Mouse (Mus musculus) G1E (cell line): ENCODE data around the gene Dido1. TPM values are rescaled to one million over a fixed set of nuclear protein-coding genes. Genes with fewer than 3 reads are reported as not detected.

Source experiments
- ATAC-seq: 2 replicates; pipeline ENCODE4 v1.8.0; 2016; ENCODE audit warnings: mild to moderate bottlenecking; ENCODE audit not compliant: insufficient number of reproducible peaks, poor library complexity, low FRiP score, severe bottlenecking; ENCODE audit errors: extremely low read depth
- DNase-seq: peaks from one replicate; pipeline ENCODE4 v3.0.0; 2012; ENCODE audit warnings: low spot score
- H3K27me3 ChIP-seq: 2 replicates; pipeline ENCODE4 v1.6.1; 2012; ENCODE audit warnings: mild to moderate bottlenecking, low read length, inconsistent platforms; ENCODE audit not compliant: insufficient read depth
- H3K36me3 ChIP-seq: replicated peaks from 2 replicates; pipeline ENCODE3; 2012; ENCODE audit warnings: mild to moderate bottlenecking, inconsistent platforms
- H3K4me1 ChIP-seq: 2 replicates; pipeline ENCODE4 v1.6.1; 2012; ENCODE audit warnings: low read depth, low read length, inconsistent platforms, mixed read lengths; ENCODE audit not compliant: insufficient read depth
- H3K4me3 ChIP-seq: 2 replicates; pipeline ENCODE4 v1.5.1; 2012; ENCODE audit warnings: low read depth, mild to moderate bottlenecking, inconsistent platforms, low read length, moderate library complexity, mixed read lengths
- H3K9me3 ChIP-seq: replicated peaks from 2 replicates; pipeline ENCODE4 v1.6.1; 2012; ENCODE audit warnings: inconsistent platforms
- CTCF ChIP-seq: IDR thresholded peaks from 2 replicates; pipeline ENCODE4 v1.5.1; 2012; ENCODE audit warnings: low read depth, low read length, inconsistent platforms, mixed read lengths
- GATA1 ChIP-seq: IDR thresholded peaks from 2 replicates; pipeline ENCODE4 v1.6.1; 2012; ENCODE audit warnings: borderline replicate concordance, low read length, inconsistent platforms, mixed read lengths
- GATA2 ChIP-seq: IDR thresholded peaks from 2 replicates; pipeline ENCODE4 v1.6.1; 2012; ENCODE audit warnings: low read depth, low read length, inconsistent platforms, borderline replicate concordance
- POLR2AphosphoS5 ChIP-seq: IDR thresholded peaks from 2 replicates; pipeline ENCODE4 v1.6.1; 2012; ENCODE audit warnings: low read depth, low read length, inconsistent platforms; ENCODE audit not compliant: insufficient replicate concordance
- TAL1 ChIP-seq: conservative IDR thresholded peaks from 2 replicates; pipeline ENCODE4 v1.6.1; 2012; ENCODE audit warnings: low read depth, low read length, inconsistent platforms, mixed read lengths
- polyA plus RNA-seq: library from polyadenylated mRNA; stranded (reverse); fragments of >175 nt; gene quantifications from 2 replicates; pipeline ENCODE4 v1.2.3, GENCODE M21; 2012
- total RNA-seq, 2 experiments: library from RNA; stranded (forward) in 1 of 2; stranded (reverse) in 1 of 2; fragments of 200-1000 nt in 1 of 2; fragments of >200 nt in 1 of 2; fragmentation: Nextera tagmentation in 1 of 2; gene quantifications; 2 replicates each; pipeline ENCODE4 v1.2.3; 2014 to 2017

Gene Dido1
- total and polyA plus RNA-seq, 3 experiments = 21.4 to 62.3 (median 57.3) TPM

GRCm38 (mm10) chr2:180703175-180703574 lies 6.6 kb downstream of the Dido1 start:
- Histone ChIP-seq H3K9me3 (no peaks in the 10 kb centered on the region), H3K4me1 (peaks cover 80% of the 10 kb centered on the region), H3K4me3 (no peak overlapping the region; the same call in 1 of the 2 replicates), H3K27me3 (no peaks in the 10 kb centered on the region), H3K36me3 (peaks cover 65% of the 10 kb centered on the region)
- ATAC-seq (no peak), DNase-seq (no peak)
- TF ChIP-seq CTCF (no peak), TAL1 (no peak), GATA1 (no peak), GATA2 (no peak), POLR2AphosphoS5 (no peak)

- Histone ChIP-seq H3K27me3 (no peaks in the 10 kb centered on the region), H3K36me3 (peaks cover 67% of the 10 kb centered on the region), H3K4me1 (peaks cover 80% of the 10 kb centered on the region), H3K4me3 (peak overlapping the region; percentile 85; the same call in 1 of the 2 replicates), H3K9me3 (no peaks in the 10 kb centered on the region)
- no peak for ATAC-seq
- no peak for TF ChIP-seq GATA1
- TF ChIP-seq GATA2 = no peak
- TF ChIP-seq POLR2AphosphoS5 = no peak
- TF ChIP-seq CTCF = no peak
- TF ChIP-seq TAL1 = no peak
- DNase-seq = no peak
Observed at GRCm38 (mm10) chr2:180702701-180703149, 7.1 kb downstream of the Dido1 start.

- H3K9me3 ChIP-seq = no peaks in the 10 kb centered on the region
- peak; percentile 94 for DNase-seq
- no peaks in the 10 kb centered on the region for H3K27me3 ChIP-seq
- ATAC-seq = peak; percentile 64
- no peak for TF ChIP-seq GATA2
- no peak for TF ChIP-seq GATA1
- TF ChIP-seq CTCF = no peak
- no peak for TF ChIP-seq POLR2AphosphoS5
- no peak for TF ChIP-seq TAL1
- peaks cover 66% of the 10 kb centered on the region for H3K36me3 ChIP-seq
- peak overlapping the region; percentile 85 for H3K4me3 ChIP-seq
- peaks cover 75% of the 10 kb centered on the region for H3K4me1 ChIP-seq
Observed at GRCm38 (mm10) chr2:180701767-180702621, 7.8 kb downstream of the Dido1 start.

GRCm38 (mm10) chr2:180701053-180701766 lies 8.6 kb downstream of the Dido1 start:
- Histone ChIP-seq H3K4me3 (peak overlapping the region; percentile 85), H3K27me3 (no peaks in the 10 kb centered on the region), H3K36me3 (peaks cover 62% of the 10 kb centered on the region), H3K4me1 (peaks cover 73% of the 10 kb centered on the region), H3K9me3 (no peaks in the 10 kb centered on the region)
- no peak for ATAC-seq
- no peak for TF ChIP-seq GATA2
- no peak for TF ChIP-seq GATA1
- no peak for TF ChIP-seq POLR2AphosphoS5
- TF ChIP-seq CTCF = no peak
- TF ChIP-seq TAL1 = no peak
- DNase-seq = no peak

- peaks cover 74% of the 10 kb centered on the region for H3K4me1 ChIP-seq
- H3K36me3 ChIP-seq = peaks cover 60% of the 10 kb centered on the region
- ATAC-seq (no peak), DNase-seq (no peak)
- peak overlapping the region; percentile 85 for H3K4me3 ChIP-seq
- no peaks in the 10 kb centered on the region for H3K9me3 ChIP-seq
- H3K27me3 ChIP-seq = no peaks in the 10 kb centered on the region
- TF ChIP-seq POLR2AphosphoS5 = no peak
- no peak for TF ChIP-seq CTCF
- no peak for TF ChIP-seq GATA1
- no peak for TF ChIP-seq TAL1
- no peak for TF ChIP-seq GATA2
Observed at GRCm38 (mm10) chr2:180700457-180700856, 9.3 kb downstream of the Dido1 start.

GRCm38 (mm10) chr2:180695176-180695575 lies 14.6 kb downstream of the Dido1 start:
- no peak for DNase-seq
- peaks cover 66% of the 10 kb centered on the region for H3K4me1 ChIP-seq

More at GRCm38 (mm10) chr2:180695176-180695575, 14.6 kb downstream of the Dido1 start:
- TF ChIP-seq POLR2AphosphoS5 (no peak), GATA2 (no peak), CTCF (no peak), TAL1 (no peak)
- Histone ChIP-seq H3K9me3 (no peaks in the 10 kb centered on the region), H3K4me3 (no peak overlapping the region), H3K36me3 (peaks cover 62% of the 10 kb centered on the region), H3K27me3 (no peaks in the 10 kb centered on the region)
- ATAC-seq = 0 out of 2 replicates have a peak, but pooled peaks have one; percentile 23
